Mouse (Mus musculus) E14TG2a.4 (cell line): Measurements from ENCODE around the gene Gsta2.

Source experiments
- CTCF ChIP-seq: conservative IDR thresholded peaks from 2 replicates; pipeline ENCODE4 v1.5.1; 2014; ENCODE audit warnings: low read length
- NANOG ChIP-seq: IDR thresholded peaks from 2 replicates; pipeline ENCODE4 v1.6.1; 2014; ENCODE audit warnings: borderline replicate concordance, low read length, mixed read lengths
- POU5F1 ChIP-seq: IDR thresholded peaks from 2 replicates; pipeline ENCODE4 v1.6.1; 2014; ENCODE audit warnings: low read length, borderline replicate concordance

DNA sequence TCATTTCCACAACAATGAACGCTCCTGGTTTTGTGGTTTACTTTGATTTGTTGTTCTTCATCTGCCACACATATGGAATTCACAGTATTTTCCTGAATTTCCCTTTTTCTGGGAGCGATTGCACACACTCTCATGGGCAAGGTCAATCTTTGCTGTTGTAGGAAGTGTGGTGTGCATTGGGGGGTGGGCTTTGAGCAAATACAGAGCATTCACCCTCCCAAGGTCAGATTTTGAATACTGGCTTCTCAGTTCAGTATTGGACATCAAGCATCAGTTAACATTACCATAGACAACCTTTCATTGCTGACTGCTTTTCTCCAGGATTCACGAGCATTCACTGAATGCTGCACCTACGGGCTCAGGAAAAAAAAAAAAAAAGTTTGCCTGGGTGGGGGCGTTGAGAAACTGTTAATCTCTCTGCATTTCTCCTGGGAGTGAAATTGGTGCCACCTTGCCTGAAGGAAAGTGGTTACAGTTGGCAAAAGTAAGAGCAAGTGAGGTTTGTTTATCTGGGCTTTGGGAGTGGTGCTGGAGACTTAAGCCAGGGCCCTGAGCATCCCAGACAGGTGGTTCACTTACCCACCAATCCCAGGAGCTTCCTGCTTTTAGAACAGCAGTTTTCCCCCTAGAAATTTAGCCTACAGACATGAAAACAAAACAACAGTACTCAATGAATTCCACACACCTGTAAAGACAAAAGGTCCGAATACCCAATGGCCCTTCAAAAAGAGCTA, 4.3 kb upstream of the Gsta2 start:
- TF ChIP-seq CTCF (no peak), NANOG (peak; percentile 82), POU5F1 (no peak)
